Mouse (Mus musculus): ENCODE measurements around the gene Zfp800. TPM values are rescaled to one million over a fixed set of nuclear protein-coding genes. Genes with fewer than 3 reads are reported as not detected.

The Zfp800 gene
- polyA plus RNA-seq, 1 experiment from 2014 or later = 22.8 TPM

- Histone ChIP-seq H3K9me3 (replicated peaks; ENCODE audit: control insufficient read depth, low read length) (no peaks in the 10 kb centered on the region), H3K27ac (ENCODE audit: low read length) (no peak overlapping the region), H3K4me1 (ENCODE audit: control insufficient read depth, low read depth, low read length) (peaks cover 25% of the 10 kb centered on the region), H3K4me2 (ENCODE audit: low read depth, low read length) (peak overlapping the region; percentile 62), H3K4me3 (ENCODE audit: low read depth, low read length) (peak overlapping the region; percentile 55), H3K9ac (ENCODE audit: low read depth, low read length) (peak overlapping the region; percentile 36; the same call in 1 of the 2 replicates), H3K27me3 (ENCODE audit: control insufficient read depth, insufficient read depth, low read depth, low read length) (no peaks in the 10 kb centered on the region), H3K36me3 (ENCODE audit: control insufficient read depth, insufficient read depth) (peaks cover 23% of the 10 kb centered on the region)
- ATAC-seq (ENCODE audit: low read depth) = no peak
- WGBS (ENCODE audit: insufficient replicate concordance) = 41% methylated on average over 5 of the region's 5 CpGs
Measured at GRCm38 (mm10) chr6:28259750-28260149, 138.1 kb downstream of the Zfp800 start.

GRCm38 (mm10) chr6:28258440-28258839 is 139.4 kb downstream of the Zfp800 start:
- Histone ChIP-seq H3K4me3 (ENCODE audit: low read depth, low read length) (no peak overlapping the region), H3K9ac (ENCODE audit: low read depth, low read length) (no peak overlapping the region), H3K36me3 (ENCODE audit: control insufficient read depth, insufficient read depth) (peaks cover 28% of the 10 kb centered on the region), H3K27me3 (ENCODE audit: control insufficient read depth, insufficient read depth, low read depth, low read length) (no peaks in the 10 kb centered on the region), H3K27ac (ENCODE audit: low read length) (peak overlapping the region; percentile 24; the same call in 1 of the 2 replicates), H3K4me2 (ENCODE audit: low read depth, low read length) (peak overlapping the region; percentile 47; the same call in 1 of the 2 replicates), H3K9me3 (replicated peaks; ENCODE audit: control insufficient read depth, low read length) (no peaks in the 10 kb centered on the region), H3K4me1 (ENCODE audit: control insufficient read depth, low read depth, low read length) (peaks cover 25% of the 10 kb centered on the region)
- WGBS (ENCODE audit: insufficient replicate concordance) = 18% methylated on average over 1 of the region's 1 CpGs
- no peak for ATAC-seq (ENCODE audit: low read depth)

- H3K4me2 ChIP-seq (ENCODE audit: low read depth, low read length) = no peak overlapping the region
- no peak overlapping the region for H3K9ac ChIP-seq (ENCODE audit: low read depth, low read length)
- peaks cover 32% of the 10 kb centered on the region for H3K36me3 ChIP-seq (ENCODE audit: control insufficient read depth, insufficient read depth)
- H3K27ac ChIP-seq (ENCODE audit: low read length) = no peak overlapping the region
- H3K27me3 ChIP-seq (ENCODE audit: control insufficient read depth, insufficient read depth, low read depth, low read length) = no peaks in the 10 kb centered on the region
- ATAC-seq (ENCODE audit: low read depth) = no peak
- H3K4me1 ChIP-seq (ENCODE audit: control insufficient read depth, low read depth, low read length) = peaks cover 23% of the 10 kb centered on the region
- H3K9me3 ChIP-seq (replicated peaks; ENCODE audit: control insufficient read depth, low read length) = no peaks in the 10 kb centered on the region
- 17% methylated on average over 1 of the region's 1 CpGs for WGBS (ENCODE audit: insufficient replicate concordance)
- H3K4me3 ChIP-seq (ENCODE audit: low read depth, low read length) = no peak overlapping the region
Measured at GRCm38 (mm10) chr6:28257772-28258171, 140.0 kb downstream of the Zfp800 start.

- H3K36me3 ChIP-seq (ENCODE audit: control insufficient read depth, insufficient read depth) = peaks cover 36% of the 10 kb centered on the region
- H3K9me3 ChIP-seq (replicated peaks; ENCODE audit: control insufficient read depth, low read length) = no peaks in the 10 kb centered on the region
- no peak overlapping the region for H3K9ac ChIP-seq (ENCODE audit: low read depth, low read length)
- H3K4me2 ChIP-seq (ENCODE audit: low read depth, low read length) = no peak overlapping the region
- H3K4me3 ChIP-seq (ENCODE audit: low read depth, low read length) = no peak overlapping the region
- ATAC-seq (ENCODE audit: low read depth) = no peak
- peaks cover 6% of the 10 kb centered on the region for H3K4me1 ChIP-seq (ENCODE audit: control insufficient read depth, low read depth, low read length)
- H3K27ac ChIP-seq (ENCODE audit: low read length) = peak overlapping the region; percentile 46; the same call in 1 of the 2 replicates
- H3K27me3 ChIP-seq (ENCODE audit: control insufficient read depth, insufficient read depth, low read depth, low read length) = no peaks in the 10 kb centered on the region
Measured at GRCm38 (mm10) chr6:28252790-28253189, 145.0 kb downstream of the Zfp800 start.

- peaks cover 29% of the 10 kb centered on the region for H3K36me3 ChIP-seq (ENCODE audit: control insufficient read depth, insufficient read depth)
- no peaks in the 10 kb centered on the region for H3K9me3 ChIP-seq (replicated peaks; ENCODE audit: control insufficient read depth, low read length)
- no peaks in the 10 kb centered on the region for H3K4me1 ChIP-seq (ENCODE audit: control insufficient read depth, low read depth, low read length)
- no peak overlapping the region for H3K4me2 ChIP-seq (ENCODE audit: low read depth, low read length)
- ATAC-seq (ENCODE audit: low read depth) = no peak
- H3K27me3 ChIP-seq (ENCODE audit: control insufficient read depth, insufficient read depth, low read depth, low read length) = no peaks in the 10 kb centered on the region
- H3K4me3 ChIP-seq (ENCODE audit: low read depth, low read length) = no peak overlapping the region
- no peak overlapping the region for H3K9ac ChIP-seq (ENCODE audit: low read depth, low read length)
- WGBS (ENCODE audit: insufficient replicate concordance) = 67% methylated on average over 2 of the region's 2 CpGs
- no peak overlapping the region for H3K27ac ChIP-seq (ENCODE audit: low read length)
Measured at GRCm38 (mm10) chr6:28248211-28248610, 149.6 kb downstream of the Zfp800 start.

GRCm38 (mm10) chr6:28232618-28233361 is 165.0 kb downstream of the Zfp800 start:
- peak; percentile 95 for ATAC-seq (ENCODE audit: low read depth)
- H3K4me2 ChIP-seq (ENCODE audit: low read depth, low read length) = peak overlapping the region; percentile 57
- peak overlapping the region; percentile 23; the same call in 1 of the 2 replicates for H3K4me3 ChIP-seq (ENCODE audit: low read depth, low read length)

GRCm38 (mm10) chr6:28228085-28228484 is 169.7 kb downstream of the Zfp800 start:
- no peaks in the 10 kb centered on the region for H3K27me3 ChIP-seq (ENCODE audit: control insufficient read depth, insufficient read depth, low read depth, low read length)
- no peak overlapping the region for H3K27ac ChIP-seq (ENCODE audit: low read length)
- no peaks in the 10 kb centered on the region for H3K9me3 ChIP-seq (replicated peaks; ENCODE audit: control insufficient read depth, low read length)
- ATAC-seq (ENCODE audit: low read depth) = no peak
- H3K4me1 ChIP-seq (ENCODE audit: control insufficient read depth, low read depth, low read length) = peaks cover 15% of the 10 kb centered on the region
- no peak overlapping the region for H3K9ac ChIP-seq (ENCODE audit: low read depth, low read length)
- 66% methylated on average over 3 of the region's 3 CpGs for WGBS (ENCODE audit: insufficient replicate concordance)
- no peak overlapping the region for H3K4me3 ChIP-seq (ENCODE audit: low read depth, low read length)
- peaks cover 17% of the 10 kb centered on the region for H3K36me3 ChIP-seq (ENCODE audit: control insufficient read depth, insufficient read depth)
- H3K4me2 ChIP-seq (ENCODE audit: low read depth, low read length) = no peak overlapping the region

More at GRCm38 (mm10) chr6:28232618-28233361, 165.0 kb downstream of the Zfp800 start:
- no peaks in the 10 kb centered on the region for H3K27me3 ChIP-seq (ENCODE audit: control insufficient read depth, insufficient read depth, low read depth, low read length)
- peaks cover 20% of the 10 kb centered on the region for H3K36me3 ChIP-seq (ENCODE audit: control insufficient read depth, insufficient read depth)
- peak overlapping the region; percentile 96 for H3K27ac ChIP-seq (ENCODE audit: low read length)
- peaks cover 29% of the 10 kb centered on the region for H3K4me1 ChIP-seq (ENCODE audit: control insufficient read depth, low read depth, low read length)
- no peaks in the 10 kb centered on the region for H3K9me3 ChIP-seq (replicated peaks; ENCODE audit: control insufficient read depth, low read length)
- H3K9ac ChIP-seq (ENCODE audit: low read depth, low read length) = peak overlapping the region; percentile 53
- 24% methylated on average over 7 of the region's 7 CpGs for WGBS (ENCODE audit: insufficient replicate concordance)

- no peak overlapping the region for H3K4me2 ChIP-seq (ENCODE audit: low read depth, low read length)
- no peak overlapping the region for H3K9ac ChIP-seq (ENCODE audit: low read depth, low read length)
- ATAC-seq (ENCODE audit: low read depth) = no peak
- H3K4me1 ChIP-seq (ENCODE audit: control insufficient read depth, low read depth, low read length) = no peaks in the 10 kb centered on the region
- H3K27ac ChIP-seq (ENCODE audit: low read length) = no peak overlapping the region
- H3K4me3 ChIP-seq (ENCODE audit: low read depth, low read length) = no peak overlapping the region
- no peaks in the 10 kb centered on the region for H3K9me3 ChIP-seq (replicated peaks; ENCODE audit: control insufficient read depth, low read length)
- H3K36me3 ChIP-seq (ENCODE audit: control insufficient read depth, insufficient read depth) = no peaks in the 10 kb centered on the region; the same call in 1 of the 2 replicates
- no peaks in the 10 kb centered on the region for H3K27me3 ChIP-seq (ENCODE audit: control insufficient read depth, insufficient read depth, low read depth, low read length)
- WGBS (ENCODE audit: insufficient replicate concordance) = 65% methylated on average over 4 of the region's 4 CpGs
Measured at GRCm38 (mm10) chr6:28221017-28221416, 176.8 kb downstream of the Zfp800 start.

- H3K27ac ChIP-seq (ENCODE audit: low read length) = no peak overlapping the region
- H3K4me2 ChIP-seq (ENCODE audit: low read depth, low read length) = no peak overlapping the region
- H3K36me3 ChIP-seq (ENCODE audit: control insufficient read depth, insufficient read depth) = no peaks in the 10 kb centered on the region
- ATAC-seq (ENCODE audit: low read depth) = no peak
- no peak overlapping the region for H3K4me3 ChIP-seq (ENCODE audit: low read depth, low read length)
- H3K9me3 ChIP-seq (replicated peaks; ENCODE audit: control insufficient read depth, low read length) = no peaks in the 10 kb centered on the region
- WGBS (ENCODE audit: insufficient replicate concordance) = 85% methylated on average over 8 of the region's 8 CpGs
- H3K27me3 ChIP-seq (ENCODE audit: control insufficient read depth, insufficient read depth, low read depth, low read length) = no peaks in the 10 kb centered on the region
- peaks cover 8% of the 10 kb centered on the region for H3K4me1 ChIP-seq (ENCODE audit: control insufficient read depth, low read depth, low read length)
- no peak overlapping the region for H3K9ac ChIP-seq (ENCODE audit: low read depth, low read length)
Measured at GRCm38 (mm10) chr6:28218386-28218785, 179.4 kb downstream of the Zfp800 start.
